Mouse (Mus musculus): ENCODE data around the gene Ldlr.
A peak's percentile ranks its signal among the peaks of the same experiment; 100 is the strongest.
"Not testable (repeated sequence)": the region's sequence is repeated elsewhere in the genome, so short reads cannot be mapped to it uniquely, and the experiment has no call there.

The Ldlr gene

GRCm38 (mm10) chr9:21723377-21724146 is at the start of gene Ldlr:
Ldlr (plus strand) TSS chr9:21723483.
- DNase-seq (ENCODE audit: low spot score): peak; percentile 81

GRCm38 (mm10) chr9:21677706-21678105 is 45.6 kb upstream of the Ldlr start:
- no peak for DNase-seq (ENCODE audit: low spot score)

DNA sequence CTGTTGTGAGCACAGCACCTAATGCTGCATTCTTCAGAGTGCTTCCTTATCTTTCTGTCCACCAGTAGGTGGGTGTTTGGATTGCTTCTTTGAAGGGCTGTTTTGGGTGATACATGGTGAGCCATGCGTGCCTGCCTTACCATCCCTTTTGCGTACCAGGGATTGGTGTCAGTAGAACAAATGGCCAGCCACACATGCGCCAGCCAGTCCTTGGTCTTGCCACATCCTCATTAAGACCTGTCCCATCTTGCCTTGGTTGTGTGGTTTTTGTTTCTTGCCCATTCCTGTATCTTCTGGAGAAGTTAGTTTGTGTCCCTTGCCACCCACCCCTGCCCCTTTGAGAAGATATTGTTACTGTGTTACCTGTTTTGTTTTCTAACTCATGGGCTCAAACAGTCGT is 42.8 kb upstream of the Ldlr start:
- no peak for DNase-seq (ENCODE audit: low spot score)

- no peak for DNase-seq (ENCODE audit: low spot score)
Observed at GRCm38 (mm10) chr9:21682827-21683226, 40.5 kb upstream of the Ldlr start.

GRCm38 (mm10) chr9:21683897-21684296 is 39.4 kb upstream of the Ldlr start:
- DNase-seq (ENCODE audit: low spot score): no peak

DNA sequence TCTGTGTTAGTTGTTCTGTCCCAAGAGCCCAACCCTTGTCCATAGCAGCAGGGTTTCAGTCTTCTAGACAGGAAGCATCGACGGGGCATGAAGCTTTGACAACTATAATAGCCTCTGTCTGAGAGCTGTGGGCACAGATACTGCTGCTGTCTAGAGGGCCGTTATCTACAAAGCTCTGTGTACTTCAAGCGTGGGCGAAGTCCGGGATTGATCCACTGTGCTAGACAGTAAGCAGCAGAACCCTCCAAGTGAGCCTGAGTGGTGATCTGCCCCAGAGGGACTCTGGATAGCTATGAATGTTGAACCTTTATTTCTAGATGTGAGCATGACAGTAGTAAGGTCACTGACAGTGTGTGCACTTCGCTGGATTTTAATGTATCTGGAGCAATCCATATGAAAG is 34.7 kb upstream of the Ldlr start:
- no peak for DNase-seq (ENCODE audit: low spot score)

GRCm38 (mm10) chr9:21690031-21690430 is 33.3 kb upstream of the Ldlr start:
- DNase-seq (ENCODE audit: low spot score): no peak

- DNase-seq (ENCODE audit: low spot score): no peak
Observed at GRCm38 (mm10) chr9:21691862-21692261, 31.4 kb upstream of the Ldlr start.

- DNase-seq (ENCODE audit: low spot score): no peak
Observed at GRCm38 (mm10) chr9:21692491-21692890, 30.8 kb upstream of the Ldlr start.

DNA sequence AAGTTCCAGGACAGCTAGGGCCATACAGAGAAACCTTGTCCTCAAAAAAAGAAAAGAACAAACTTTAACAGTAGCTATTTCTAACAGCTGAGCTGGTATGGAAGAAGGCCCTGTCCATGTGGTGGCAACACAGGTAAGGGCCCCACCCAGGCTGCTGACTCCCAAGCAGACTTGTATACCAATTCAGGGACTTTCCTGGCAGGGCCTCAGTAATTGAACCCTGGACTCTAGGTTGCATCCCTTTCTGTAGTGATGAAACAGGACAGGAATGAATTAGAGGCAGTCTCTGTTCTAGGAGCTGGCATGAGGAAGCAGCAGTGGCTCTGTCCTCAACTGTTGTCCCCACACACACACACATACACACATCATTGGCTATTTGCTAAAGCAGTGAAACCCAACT is 29.2 kb upstream of the Ldlr start:
- DNase-seq (ENCODE audit: low spot score): no peak

DNA sequence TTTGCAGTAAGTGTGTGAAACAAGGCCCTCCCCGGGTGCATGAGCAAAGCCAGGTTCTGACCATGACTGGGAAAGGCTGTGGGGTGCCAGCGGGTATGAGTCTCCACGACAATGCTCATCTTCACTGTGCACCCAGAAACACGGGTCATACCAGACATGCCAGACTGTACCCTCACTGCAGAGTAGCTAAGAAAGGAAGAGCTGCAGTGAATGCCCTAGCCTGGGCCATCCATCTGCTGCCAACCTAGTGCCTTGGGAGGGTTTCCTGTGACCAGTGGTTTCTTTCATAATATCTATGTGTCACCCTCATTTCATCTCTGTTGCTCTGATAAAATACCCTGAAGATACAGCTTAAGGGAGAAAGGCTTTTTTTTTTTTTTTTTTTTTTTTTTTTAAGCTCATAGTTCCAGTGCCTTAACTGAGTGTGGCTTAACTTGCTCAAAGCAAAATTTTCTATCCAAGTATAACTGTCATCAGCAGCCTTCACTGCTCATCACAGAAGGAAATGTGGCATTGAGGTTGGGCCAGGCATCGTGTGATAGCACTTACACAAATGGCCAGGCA is 28.0 kb upstream of the Ldlr start:
- no peak for DNase-seq (ENCODE audit: low spot score)

- no peak for DNase-seq (ENCODE audit: low spot score)
Observed at GRCm38 (mm10) chr9:21697121-21697520, 26.2 kb upstream of the Ldlr start.

GRCm38 (mm10) chr9:21699280-21699679 is 24.0 kb upstream of the Ldlr start:
- DNase-seq (ENCODE audit: low spot score): not testable (repeated sequence)

- no peak for DNase-seq (ENCODE audit: low spot score)
Observed at GRCm38 (mm10) chr9:21701091-21701490, 22.2 kb upstream of the Ldlr start.

GRCm38 (mm10) chr9:21703494-21703893 is 19.8 kb upstream of the Ldlr start:
- DNase-seq (ENCODE audit: low spot score): no peak

GRCm38 (mm10) chr9:21706085-21706484 is 17.2 kb upstream of the Ldlr start:
- DNase-seq (ENCODE audit: low spot score): no peak

DNA sequence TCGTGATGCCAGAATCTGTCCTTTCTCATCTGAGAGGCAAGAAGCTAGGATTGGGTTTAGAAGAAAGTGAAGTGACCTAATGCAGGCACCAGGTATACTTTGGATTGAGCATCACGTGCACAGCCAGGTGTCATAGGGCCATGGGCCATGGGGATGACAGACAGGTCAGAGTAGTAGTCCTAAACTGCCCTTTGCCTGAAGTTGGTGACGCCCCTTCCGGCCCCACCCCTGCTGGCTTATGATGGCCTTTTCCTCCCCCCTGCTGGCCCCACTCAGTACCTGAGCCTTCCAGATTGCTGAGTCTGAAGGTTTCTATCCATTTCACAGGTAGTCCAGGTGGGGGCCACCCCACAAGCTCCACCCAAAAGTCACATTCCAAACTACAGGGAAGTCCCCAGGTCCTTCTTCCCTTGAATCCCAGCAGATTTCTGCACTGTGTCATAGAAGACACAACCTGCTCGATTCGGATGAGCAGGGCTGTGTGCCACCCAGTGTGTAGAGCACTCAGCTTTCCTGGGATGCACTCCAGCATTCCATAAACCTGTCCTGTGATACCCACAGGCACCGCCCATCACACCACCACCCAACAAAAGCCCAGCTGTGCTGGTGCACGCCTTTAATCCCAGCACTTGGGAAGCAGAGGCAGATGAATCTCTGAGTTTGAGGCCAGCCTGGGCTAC is 16.6 kb upstream of the Ldlr start:
- DNase-seq (ENCODE audit: low spot score): no peak

- no peak for DNase-seq (ENCODE audit: low spot score)
Observed at GRCm38 (mm10) chr9:21709340-21709739, 13.9 kb upstream of the Ldlr start.

DNA sequence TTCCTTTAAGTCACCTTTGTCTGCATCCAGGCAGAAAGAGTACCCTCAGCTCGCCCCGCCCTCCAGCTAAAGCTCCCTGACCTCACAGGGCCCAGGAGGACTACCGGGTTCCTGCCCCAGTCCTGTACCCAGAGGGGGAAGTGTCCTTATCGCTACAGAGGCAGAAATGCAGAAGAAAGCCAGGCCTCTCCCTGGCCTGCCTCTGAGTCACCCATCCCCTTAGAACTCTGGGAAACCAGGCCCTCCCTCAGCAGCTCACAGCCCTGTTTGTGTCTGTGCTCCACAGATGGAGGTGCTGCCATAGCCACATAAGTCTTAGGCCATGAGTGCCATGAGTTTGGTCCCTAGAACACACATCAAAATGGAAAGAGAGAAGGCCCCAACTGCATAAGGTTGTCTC is 8.0 kb upstream of the Ldlr start:
- DNase-seq (ENCODE audit: low spot score): no peak

- DNase-seq (ENCODE audit: low spot score): no peak
Observed at GRCm38 (mm10) chr9:21717015-21717414, 6.3 kb upstream of the Ldlr start.

GRCm38 (mm10) chr9:21721036-21721435 is 2.2 kb upstream of the Ldlr start:
- DNase-seq (ENCODE audit: low spot score): no peak

DNA sequence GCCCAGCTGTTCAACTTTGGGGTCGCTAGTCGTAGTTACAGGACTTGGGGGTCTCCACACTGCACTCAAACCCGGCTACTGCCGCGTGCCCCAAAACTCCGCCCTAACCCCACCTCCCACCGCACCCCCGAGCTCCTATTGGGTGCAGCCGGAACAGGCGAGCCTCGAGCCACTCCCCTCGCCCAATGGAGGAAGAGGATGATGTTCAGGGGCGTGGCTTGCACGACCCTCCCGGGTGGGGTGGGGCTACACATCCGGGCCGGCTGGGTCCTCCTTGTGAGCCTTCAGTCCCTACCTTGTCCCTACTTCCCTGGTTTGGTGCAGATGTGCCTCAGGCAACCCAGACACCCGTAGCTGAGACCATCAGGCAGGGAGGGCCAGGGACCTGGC is 859 bp downstream of the Ldlr start:
- peak; percentile 91 for DNase-seq (ENCODE audit: low spot score)
